Mouse (Mus musculus) neural tube, embryonic 11.5 days (tissue): Measurements from ENCODE around the gene Abhd17b. TPM values are rescaled to one million over a fixed set of nuclear protein-coding genes. Genes with fewer than 3 reads are reported as not detected.
"Not testable (repeated sequence)": the region's sequence is repeated elsewhere in the genome, so short reads cannot be mapped to it uniquely, and the experiment has no call there.

Experiments
- ATAC-seq: fragments of 200-750 bp; cut with Nextera tagmentation; 2 replicates; pipeline ENCODE4 v1.8.0; 2017; ENCODE audit warnings: moderate number of reproducible peaks, mild to moderate bottlenecking, moderate TSS enrichment, moderate library complexity; ENCODE audit not compliant: insufficient read depth, low FRiP score, low TSS enrichment
- DNase-seq: peaks from one replicate; pipeline ENCODE4 v3.0.0-alpha.2; 2015; ENCODE audit warnings: low spot score
- H3K27ac ChIP-seq: fragments of 300-500 bp; sonication (generic); 2 replicates; pipeline ENCODE4 v1.5.1; 2014; ENCODE audit warnings: low read depth, mild to moderate bottlenecking, low read length
- H3K27me3 ChIP-seq: fragments of 300-500 bp; sonication (generic); 2 replicates; pipeline ENCODE4 v1.6.1; 2014; ENCODE audit warnings: mild to moderate bottlenecking, low read length, mixed read lengths; ENCODE audit not compliant: control insufficient read depth, insufficient read depth
- H3K36me3 ChIP-seq: fragments of 300-500 bp; sonication (generic); 2 replicates; pipeline ENCODE4 v1.6.1; 2014; ENCODE audit warnings: mild to moderate bottlenecking, low read length, moderate library complexity, mixed read lengths; ENCODE audit not compliant: control insufficient read depth, insufficient read depth
- H3K4me1 ChIP-seq: fragments of 300-500 bp; sonication (generic); 2 replicates; pipeline ENCODE4 v1.6.1; 2014; ENCODE audit warnings: low read length, mixed read lengths; ENCODE audit not compliant: control insufficient read depth, insufficient read depth
- H3K4me2 ChIP-seq: fragments of 300-500 bp; sonication (generic); 2 replicates; pipeline ENCODE4 v1.6.1; 2014; ENCODE audit warnings: low read depth, mild to moderate bottlenecking, moderate library complexity
- H3K4me3 ChIP-seq: fragments of 300-500 bp; sonication (generic); 2 replicates; pipeline ENCODE4 v1.5.1; 2014; ENCODE audit warnings: low read depth, low read length
- H3K9ac ChIP-seq: fragments of 300-500 bp; sonication (generic); 2 replicates; pipeline ENCODE4 v1.6.1; 2014; ENCODE audit warnings: mild to moderate bottlenecking, low read length
- H3K9me3 ChIP-seq: fragments of 300-500 bp; sonication (generic); 2 replicates; pipeline ENCODE4 v1.6.1; 2016; ENCODE audit warnings: low read length; ENCODE audit not compliant: control insufficient read depth
- WGBS: fragments of 180-500 bp; shearing (Covaris S2); extraction: QIAGEN DNeasy Blood & Tissue Kit; methylation state at CpG from one replicate; pipeline ENCODE4 v1.1.7; 2014; 5-methylcytosine and 5-hydroxymethylcytosine counted together
- polyA plus RNA-seq: library from polyadenylated mRNA; unstranded; fragments of >200 nt; fragmentation: Nextera tagmentation; extraction: Ambion mirVana; gene quantifications from 2 replicates; pipeline ENCODE4 v1.2.1, GENCODE M21; 2014

Abhd17b gene
- polyA plus RNA-seq, 1 experiment from 2014 or later, result 44.2 TPM

GRCm38 (mm10) chr19:21716456-21716855 lies 63.5 kb downstream of the Abhd17b start:
- Histone ChIP-seq H3K27me3 (no peaks in the 10 kb centered on the region), H3K4me2 (no peak overlapping the region), H3K9me3 (no peaks in the 10 kb centered on the region), H3K27ac (no peak overlapping the region), H3K36me3 (no peaks in the 10 kb centered on the region), H3K9ac (no peak overlapping the region), H3K4me1 (no peaks in the 10 kb centered on the region), H3K4me3 (no peak overlapping the region)
- no peak for ATAC-seq
- no peak for DNase-seq
- 92% methylated on average over 3 of the region's 3 CpGs for WGBS

GRCm38 (mm10) chr19:21719206-21719605 lies 66.2 kb downstream of the Abhd17b start:
- Histone ChIP-seq H3K9me3 (no peaks in the 10 kb centered on the region), H3K27ac (no peak overlapping the region), H3K36me3 (no peaks in the 10 kb centered on the region), H3K9ac (no peak overlapping the region), H3K4me2 (no peak overlapping the region), H3K4me3 (no peak overlapping the region), H3K4me1 (no peaks in the 10 kb centered on the region), H3K27me3 (no peaks in the 10 kb centered on the region)
- ATAC-seq (no peak), DNase-seq (no peak)
- WGBS, result 86% methylated on average over 3 of the region's 3 CpGs

GRCm38 (mm10) chr19:21720950-21721349 lies 68.0 kb downstream of the Abhd17b start:
- no peaks in the 10 kb centered on the region for H3K9me3 ChIP-seq
- WGBS, result 90% methylated on average over 5 of the region's 5 CpGs
- H3K4me2 ChIP-seq, result no peak overlapping the region
- H3K36me3 ChIP-seq, result no peaks in the 10 kb centered on the region
- DNase-seq (no peak), ATAC-seq (no peak)
- no peak overlapping the region for H3K4me3 ChIP-seq
- H3K9ac ChIP-seq, result no peak overlapping the region
- H3K4me1 ChIP-seq, result no peaks in the 10 kb centered on the region
- no peak overlapping the region for H3K27ac ChIP-seq
- H3K27me3 ChIP-seq, result no peaks in the 10 kb centered on the region

- ATAC-seq, H3K9ac ChIP-seq, H3K9me3 ChIP-seq, H3K27me3 ChIP-seq, H3K27ac ChIP-seq, DNase-seq, H3K4me3 ChIP-seq, H3K36me3 ChIP-seq, H3K4me1 ChIP-seq, H3K4me2 ChIP-seq: not testable (repeated sequence)
- 98% methylated on average over 20 of the region's 20 CpGs for WGBS
These were observed 70.3 kb downstream of the Abhd17b start for GRCm38 (mm10) chr19:21723280-21723679.

- H3K27ac ChIP-seq, result no peak overlapping the region
- no peaks in the 10 kb centered on the region for H3K4me1 ChIP-seq
- ATAC-seq (peak; percentile 86), DNase-seq (peak; percentile 35)
- no peak overlapping the region for H3K4me3 ChIP-seq
- H3K27me3 ChIP-seq, result no peaks in the 10 kb centered on the region
- no peaks in the 10 kb centered on the region for H3K9me3 ChIP-seq
- no peak overlapping the region for H3K9ac ChIP-seq
- 76% methylated on average over 8 of the region's 8 CpGs for WGBS
- no peaks in the 10 kb centered on the region for H3K36me3 ChIP-seq
- H3K4me2 ChIP-seq, result no peak overlapping the region
These were observed 71.1 kb downstream of the Abhd17b start for GRCm38 (mm10) chr19:21723911-21724655.

GRCm38 (mm10) chr19:21725168-21725567 lies 72.2 kb downstream of the Abhd17b start:
- 97% methylated on average over 1 of the region's 1 CpGs for WGBS
- H3K9ac ChIP-seq, result no peak overlapping the region
- H3K36me3 ChIP-seq, result no peaks in the 10 kb centered on the region
- DNase-seq (no peak), ATAC-seq (no peak)
- H3K27me3 ChIP-seq, result no peaks in the 10 kb centered on the region
- no peak overlapping the region for H3K4me3 ChIP-seq
- H3K9me3 ChIP-seq, result no peaks in the 10 kb centered on the region
- H3K4me1 ChIP-seq, result no peaks in the 10 kb centered on the region
- no peak overlapping the region for H3K4me2 ChIP-seq
- no peak overlapping the region for H3K27ac ChIP-seq

GRCm38 (mm10) chr19:21727081-21727480 lies 74.1 kb downstream of the Abhd17b start:
- Histone ChIP-seq H3K4me3 (no peak overlapping the region), H3K36me3 (no peaks in the 10 kb centered on the region), H3K9me3 (no peaks in the 10 kb centered on the region), H3K9ac (no peak overlapping the region), H3K27ac (no peak overlapping the region), H3K4me2 (no peak overlapping the region), H3K4me1 (no peaks in the 10 kb centered on the region), H3K27me3 (no peaks in the 10 kb centered on the region)
- WGBS, result 37% methylated on average over 2 of the region's 2 CpGs
- DNase-seq, result no peak
- no peak for ATAC-seq

- H3K36me3 ChIP-seq, result no peaks in the 10 kb centered on the region
- H3K4me3 ChIP-seq, result no peak overlapping the region
- H3K9ac ChIP-seq, result no peak overlapping the region
- 93% methylated on average over 6 of the region's 6 CpGs for WGBS
- no peak overlapping the region for H3K27ac ChIP-seq
- no peaks in the 10 kb centered on the region for H3K27me3 ChIP-seq
- ATAC-seq (no peak), DNase-seq (no peak)
- no peaks in the 10 kb centered on the region for H3K4me1 ChIP-seq
- H3K9me3 ChIP-seq, result no peaks in the 10 kb centered on the region
- no peak overlapping the region for H3K4me2 ChIP-seq
These were observed 75.4 kb downstream of the Abhd17b start for GRCm38 (mm10) chr19:21728342-21728741.

GRCm38 (mm10) chr19:21731887-21732286 lies 78.9 kb downstream of the Abhd17b start:
- H3K27ac ChIP-seq, result no peak overlapping the region
- no peaks in the 10 kb centered on the region for H3K36me3 ChIP-seq
- ATAC-seq, result no peak
- H3K4me3 ChIP-seq, result no peak overlapping the region
- no peaks in the 10 kb centered on the region for H3K27me3 ChIP-seq
- WGBS, result 87% methylated on average over 5 of the region's 5 CpGs
- no peak overlapping the region for H3K4me2 ChIP-seq
- no peaks in the 10 kb centered on the region for H3K9me3 ChIP-seq
- no peak overlapping the region for H3K9ac ChIP-seq
- no peaks in the 10 kb centered on the region for H3K4me1 ChIP-seq
- DNase-seq, result no peak
